Mouse (Mus musculus) adrenal gland, adult 18-20 months (tissue): ENCODE measurements at regions not wholly inside any gene's neighbourhood (a gene's known extent, or its start where the extent isn't known, plus 50 kb on each side); places are given as distances from the start of the nearest gene placed in this dataset.

Experiments
- DNase-seq, 2 experiments: peaks; one replicate each; pipeline ENCODE4 v3.0.0; 2021 to 2022; ENCODE audit warnings: low spot score in 2 of 2

GRCm38 (mm10) chr9:46476516-46476915 is 156.7 kb upstream of the 4931429L15Rik start:
- no peak for DNase-seq

- DNase-seq = no peak
Measured at GRCm38 (mm10) chr9:46473681-46474080, 153.9 kb upstream of the 4931429L15Rik start.

- DNase-seq = no peak
Measured at GRCm38 (mm10) chr9:46469521-46469920, 149.7 kb upstream of the 4931429L15Rik start.

- DNase-seq = no peak
Measured at GRCm38 (mm10) chr9:46468306-46468705, 148.5 kb upstream of the 4931429L15Rik start.

- DNase-seq = no peak
Measured at GRCm38 (mm10) chr9:46467671-46468070, 147.9 kb upstream of the 4931429L15Rik start.

- DNase-seq = no peak
Measured at GRCm38 (mm10) chr9:46462681-46463080, 142.9 kb upstream of the 4931429L15Rik start.

- no peak for DNase-seq
Measured at GRCm38 (mm10) chr9:46457945-46458344, 138.2 kb upstream of the 4931429L15Rik start.

GRCm38 (mm10) chr9:46454807-46455610 is 135.2 kb upstream of the 4931429L15Rik start:
- DNase-seq = no peak

GRCm38 (mm10) chr9:46443191-46444095 is 123.7 kb upstream of the 4931429L15Rik start:
- no peak for DNase-seq

GRCm38 (mm10) chr9:46442739-46443181 is 123.0 kb upstream of the 4931429L15Rik start:
- no peak for DNase-seq

- no peak for DNase-seq
Measured at GRCm38 (mm10) chr9:46440226-46440625, 120.4 kb upstream of the 4931429L15Rik start.

GRCm38 (mm10) chr9:46434700-46435099 is 114.9 kb upstream of the 4931429L15Rik start:
- DNase-seq = no peak

GRCm38 (mm10) chr9:46433716-46434115 is 113.9 kb upstream of the 4931429L15Rik start:
- DNase-seq = no peak

- DNase-seq = no peak
Measured at GRCm38 (mm10) chr9:46431053-46431452, 111.3 kb upstream of the 4931429L15Rik start.

- peak in 1 of 2 experiments; percentile 5 for DNase-seq
Measured at GRCm38 (mm10) chr9:46423184-46423967, 103.6 kb upstream of the 4931429L15Rik start.

GRCm38 (mm10) chr9:46421688-46422274 is 102.0 kb upstream of the 4931429L15Rik start:
- no peak for DNase-seq

GRCm38 (mm10) chr9:46411686-46412085 is 91.9 kb upstream of the 4931429L15Rik start:
- no peak for DNase-seq

- no peak for DNase-seq
Measured at GRCm38 (mm10) chr9:46408776-46409175, 89.0 kb upstream of the 4931429L15Rik start.

- no peak for DNase-seq
Measured at GRCm38 (mm10) chr9:46406606-46407005, 86.8 kb upstream of the 4931429L15Rik start.

GRCm38 (mm10) chr9:46396591-46396990 is 76.8 kb upstream of the 4931429L15Rik start:
- DNase-seq = no peak
